Mouse (Mus musculus) embryonic fibroblast, embryonic 13.5 days (primary cell): ENCODE data around the gene Trub1.

ENCODE experiments used
- CTCF ChIP-seq: IDR thresholded peaks from 2 replicates; pipeline ENCODE4 v1.5.1; 2011; ENCODE audit warnings: mild to moderate bottlenecking, control low read depth, low read length, moderate library complexity, borderline replicate concordance; ENCODE audit not compliant: insufficient read depth
- POLR2A ChIP-seq: IDR thresholded peaks from 2 replicates; pipeline ENCODE4 v1.6.1; 2011; ENCODE audit warnings: low read depth, mild to moderate bottlenecking, control low read depth, low read length, moderate library complexity

GRCm38 (mm10) chr19:57473301-57473700, 20.6 kb downstream of the Trub1 start:
- TF ChIP-seq CTCF: no peak
- TF ChIP-seq POLR2A: no peak
